Mouse (Mus musculus): Measurements from ENCODE around the gene Thsd4. TPM values are rescaled to one million over a fixed set of nuclear protein-coding genes. Genes with fewer than 3 reads are reported as not detected.
A peak's percentile ranks its signal among the peaks of the same experiment; 100 is the strongest.

The Thsd4 gene
- total and polyA plus RNA-seq, 2 experiments = 0.70 to 0.92 TPM

DNA sequence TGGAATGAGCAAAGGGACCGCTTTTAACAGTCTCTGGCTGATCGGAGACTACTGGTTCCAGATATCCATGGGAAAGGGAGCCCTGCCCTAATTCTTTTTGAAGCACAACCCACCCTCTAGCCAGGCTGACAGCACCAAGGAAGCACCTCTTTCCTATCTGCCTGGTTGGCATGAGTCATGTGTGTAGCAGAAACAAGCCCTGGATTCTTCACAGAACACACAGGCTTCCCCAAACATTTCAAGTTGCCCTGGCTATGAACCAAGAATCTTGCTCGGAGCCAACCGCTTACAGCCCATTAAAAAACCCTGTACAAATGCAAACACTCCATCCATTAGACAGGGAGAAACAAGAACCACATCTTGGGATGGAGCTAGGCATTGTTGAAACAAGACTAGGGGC lies 76.0 kb downstream of the Thsd4 start:
- H3K36me3 ChIP-seq (ENCODE audit: control insufficient read depth, insufficient read depth, low read length) = no peaks in the 10 kb centered on the region
- H3K27me3 ChIP-seq (ENCODE audit: control insufficient read depth, insufficient read depth, low read length) = no peaks in the 10 kb centered on the region
- no peaks in the 10 kb centered on the region for H3K4me1 ChIP-seq (ENCODE audit: control insufficient read depth, insufficient read depth, low read length)
- no peak overlapping the region for H3K4me3 ChIP-seq (ENCODE audit: insufficient read depth, low read depth, low read length)
- peak; percentile 2 for DNase-seq (ENCODE audit: extremely low read depth, low read depth, low spot score)
- no peak for TF ChIP-seq CTCF (IDR thresholded peaks at IDR 0.05; ENCODE audit: low read depth, low read length)
- no peak for TF ChIP-seq POLR2A (IDR thresholded peaks at IDR 0.05; ENCODE audit: extremely low read depth, insufficient read depth, low read length)
- H3K9ac ChIP-seq (ENCODE audit: low read depth, low read length) = no peak overlapping the region
- no peak overlapping the region for H3K27ac ChIP-seq (replicated peaks; ENCODE audit: insufficient read depth, low read depth, low read length)
- H3K79me2 ChIP-seq (ENCODE audit: control insufficient read depth, insufficient read depth, low read length) = no peaks in the 10 kb centered on the region
- WGBS = 71% methylated on average over 4 of the region's 4 CpGs

DNA sequence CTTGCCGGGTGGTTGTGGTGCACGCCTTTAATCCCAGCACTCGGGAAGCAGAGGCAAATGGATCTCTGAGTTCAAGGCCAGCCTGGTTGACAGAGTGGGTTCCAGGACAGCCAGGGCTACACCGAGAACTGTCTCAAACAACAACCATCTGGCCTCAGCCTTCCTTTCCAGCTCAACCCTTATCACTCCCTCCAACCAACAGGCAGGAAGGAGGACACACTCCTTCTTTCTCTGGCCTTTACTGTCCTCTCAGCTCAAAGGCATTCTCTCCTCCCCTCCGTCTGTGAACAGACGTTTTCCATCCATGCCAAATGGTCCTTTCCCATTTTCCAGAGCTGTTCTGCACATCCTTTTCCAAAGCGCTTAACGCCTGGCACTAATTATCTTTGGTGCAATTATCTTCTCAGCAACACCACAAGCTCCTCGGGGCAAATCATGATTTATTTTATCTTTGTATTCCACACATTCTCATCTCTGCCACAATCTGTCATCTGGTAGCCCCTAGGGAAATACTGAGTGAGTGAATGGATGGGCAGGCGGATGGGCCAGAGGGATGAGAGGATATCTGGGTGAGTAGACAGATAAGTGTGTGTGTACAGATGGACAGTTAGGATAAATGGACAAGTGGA lies 80.5 kb downstream of the Thsd4 start:
- TF ChIP-seq CTCF (IDR thresholded peaks at IDR 0.05; ENCODE audit: low read depth, low read length) = no peak
- no peak for TF ChIP-seq POLR2A (IDR thresholded peaks at IDR 0.05; ENCODE audit: extremely low read depth, insufficient read depth, low read length)

GRCm38 (mm10) chr9:60440506-60440905 lies 81.3 kb downstream of the Thsd4 start:
- DNase-seq (ENCODE audit: extremely low read depth, low read depth, low spot score) = no peak
- H3K79me2 ChIP-seq (ENCODE audit: control insufficient read depth, insufficient read depth, low read length) = no peaks in the 10 kb centered on the region
- H3K36me3 ChIP-seq (ENCODE audit: control insufficient read depth, insufficient read depth, low read length) = no peaks in the 10 kb centered on the region
- 47% methylated on average over 8 of the region's 8 CpGs for WGBS
- TF ChIP-seq POLR2A (IDR thresholded peaks at IDR 0.05; ENCODE audit: extremely low read depth, insufficient read depth, low read length) (no peak), CTCF (IDR thresholded peaks at IDR 0.05; ENCODE audit: low read depth, low read length) (no peak)
- H3K4me1 ChIP-seq (ENCODE audit: control insufficient read depth, insufficient read depth, low read length) = no peaks in the 10 kb centered on the region
- no peaks in the 10 kb centered on the region; the same call in 1 of the 2 replicates for H3K27me3 ChIP-seq (ENCODE audit: control insufficient read depth, insufficient read depth, low read length)
- H3K27ac ChIP-seq (replicated peaks; ENCODE audit: insufficient read depth, low read depth, low read length) = no peak overlapping the region
- no peak overlapping the region for H3K4me3 ChIP-seq (ENCODE audit: insufficient read depth, low read depth, low read length)
- no peak overlapping the region for H3K9ac ChIP-seq (ENCODE audit: low read depth, low read length)

More for the DNA sequence above, 80.5 kb downstream of the Thsd4 start:
- Histone ChIP-seq H3K4me1 (ENCODE audit: control insufficient read depth, insufficient read depth, low read length) (no peaks in the 10 kb centered on the region), H3K27me3 (ENCODE audit: control insufficient read depth, insufficient read depth, low read length) (no peaks in the 10 kb centered on the region), H3K79me2 (ENCODE audit: control insufficient read depth, insufficient read depth, low read length) (no peaks in the 10 kb centered on the region), H3K36me3 (ENCODE audit: control insufficient read depth, insufficient read depth, low read length) (no peaks in the 10 kb centered on the region), H3K4me3 (ENCODE audit: insufficient read depth, low read depth, low read length) (no peak overlapping the region), H3K9ac (ENCODE audit: low read depth, low read length) (no peak overlapping the region), H3K27ac (replicated peaks; ENCODE audit: insufficient read depth, low read depth, low read length) (no peak overlapping the region)
- DNase-seq (ENCODE audit: extremely low read depth, low read depth, low spot score) = no peak
- WGBS = 83% methylated on average over 10 of the region's 10 CpGs

DNA sequence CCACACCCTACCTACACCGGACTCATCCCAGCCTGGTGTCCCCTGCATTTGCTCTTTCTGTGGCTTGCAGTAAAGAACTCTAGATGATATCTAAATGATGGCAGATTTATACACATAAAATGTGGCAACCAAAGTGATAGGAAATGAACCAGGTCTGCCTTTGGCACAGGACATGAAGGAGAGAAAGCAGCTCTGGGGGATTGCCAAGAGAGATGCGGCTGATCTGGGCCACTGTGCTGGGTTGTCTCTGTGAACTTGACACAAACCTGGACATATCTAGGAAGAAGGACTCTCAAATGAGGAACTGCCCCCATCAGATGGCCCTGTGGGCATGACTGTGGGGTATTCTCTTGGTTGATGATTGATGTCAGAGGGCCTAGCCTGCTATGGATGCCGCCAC lies 85.6 kb downstream of the Thsd4 start:
- Histone ChIP-seq H3K36me3 (ENCODE audit: control insufficient read depth, insufficient read depth, low read length) (no peaks in the 10 kb centered on the region), H3K27me3 (ENCODE audit: control insufficient read depth, insufficient read depth, low read length) (no peaks in the 10 kb centered on the region; the same call in 1 of the 2 replicates), H3K4me3 (ENCODE audit: insufficient read depth, low read depth, low read length) (no peak overlapping the region), H3K27ac (replicated peaks; ENCODE audit: insufficient read depth, low read depth, low read length) (no peak overlapping the region), H3K4me1 (ENCODE audit: control insufficient read depth, insufficient read depth, low read length) (no peaks in the 10 kb centered on the region), H3K9ac (ENCODE audit: low read depth, low read length) (no peak overlapping the region), H3K79me2 (ENCODE audit: control insufficient read depth, insufficient read depth, low read length) (no peaks in the 10 kb centered on the region)
- TF ChIP-seq CTCF (IDR thresholded peaks at IDR 0.05; ENCODE audit: low read depth, low read length) = no peak
- no peak for TF ChIP-seq POLR2A (IDR thresholded peaks at IDR 0.05; ENCODE audit: extremely low read depth, insufficient read depth, low read length)
- WGBS = 94% methylated on average over 3 of the region's 3 CpGs
- DNase-seq (ENCODE audit: extremely low read depth, low read depth, low spot score) = no peak

GRCm38 (mm10) chr9:60434093-60434492 lies 87.8 kb downstream of the Thsd4 start:
- no peaks in the 10 kb centered on the region; the same call in 1 of the 2 replicates for H3K27me3 ChIP-seq (ENCODE audit: control insufficient read depth, insufficient read depth, low read length)
- TF ChIP-seq CTCF (IDR thresholded peaks at IDR 0.05; ENCODE audit: low read depth, low read length) (no peak), POLR2A (IDR thresholded peaks at IDR 0.05; ENCODE audit: extremely low read depth, insufficient read depth, low read length) (no peak)
- no peaks in the 10 kb centered on the region for H3K36me3 ChIP-seq (ENCODE audit: control insufficient read depth, insufficient read depth, low read length)
- DNase-seq (ENCODE audit: extremely low read depth, low read depth, low spot score) = no peak
- H3K4me1 ChIP-seq (ENCODE audit: control insufficient read depth, insufficient read depth, low read length) = no peaks in the 10 kb centered on the region
- 34% methylated on average over 2 of the region's 2 CpGs for WGBS
- H3K9ac ChIP-seq (ENCODE audit: low read depth, low read length) = no peak overlapping the region
- no peaks in the 10 kb centered on the region for H3K79me2 ChIP-seq (ENCODE audit: control insufficient read depth, insufficient read depth, low read length)
- no peak overlapping the region for H3K4me3 ChIP-seq (ENCODE audit: insufficient read depth, low read depth, low read length)
- no peak overlapping the region for H3K27ac ChIP-seq (replicated peaks; ENCODE audit: insufficient read depth, low read depth, low read length)

- 91% methylated on average over 4 of the region's 4 CpGs for WGBS
- H3K27me3 ChIP-seq (ENCODE audit: control insufficient read depth, insufficient read depth, low read length) = no peaks in the 10 kb centered on the region; the same call in 1 of the 2 replicates
- H3K36me3 ChIP-seq (ENCODE audit: control insufficient read depth, insufficient read depth, low read length) = no peaks in the 10 kb centered on the region
- no peaks in the 10 kb centered on the region for H3K4me1 ChIP-seq (ENCODE audit: control insufficient read depth, insufficient read depth, low read length)
- H3K9ac ChIP-seq (ENCODE audit: low read depth, low read length) = no peak overlapping the region
- DNase-seq (ENCODE audit: extremely low read depth, low read depth, low spot score) = no peak
- TF ChIP-seq CTCF (IDR thresholded peaks at IDR 0.05; ENCODE audit: low read depth, low read length) (no peak), POLR2A (IDR thresholded peaks at IDR 0.05; ENCODE audit: extremely low read depth, insufficient read depth, low read length) (no peak)
- no peaks in the 10 kb centered on the region for H3K79me2 ChIP-seq (ENCODE audit: control insufficient read depth, insufficient read depth, low read length)
- no peak overlapping the region for H3K4me3 ChIP-seq (ENCODE audit: insufficient read depth, low read depth, low read length)
- no peak overlapping the region for H3K27ac ChIP-seq (replicated peaks; ENCODE audit: insufficient read depth, low read depth, low read length)
These were observed 89.9 kb downstream of the Thsd4 start for GRCm38 (mm10) chr9:60431924-60432323.
